Mouse (Mus musculus) brain, embryonic 14.5 days (tissue): ENCODE measurements around the gene Atp5j. TPM values are rescaled to one million over a fixed set of nuclear protein-coding genes. Genes with fewer than 3 reads are reported as not detected.

Experiments
- DNase-seq: peaks from one replicate; pipeline ENCODE4 v3.0.0-alpha.2; 2011; ENCODE audit warnings: low read depth
- CTCF ChIP-seq: fragments of 200-500 bp; IDR thresholded peaks from 2 replicates; pipeline ENCODE4 v1.5.1; 2012; ENCODE audit warnings: inconsistent platforms, mild to moderate bottlenecking, moderate library complexity, borderline replicate concordance; ENCODE audit not compliant: insufficient read depth, insufficient read length; ENCODE audit errors: extremely low read depth
- POLR2A ChIP-seq: fragments of 200-500 bp; IDR thresholded peaks from 2 replicates; pipeline ENCODE4 v1.6.1; 2012; ENCODE audit warnings: mild to moderate bottlenecking, inconsistent platforms, borderline replicate concordance; ENCODE audit not compliant: poor library complexity, insufficient read depth, insufficient read length, severe bottlenecking; ENCODE audit errors: extremely low read depth
- polyA plus RNA-seq: library from polyadenylated mRNA; depleted of rRNA; stranded (reverse); fragments of >200 nt; gene quantifications from 2 replicates; pipeline ENCODE4 v1.2.3, GENCODE M21; 2012; rRNA removed

The Atp5j gene
- polyA plus RNA-seq, 1 experiment: 273 TPM

DNA sequence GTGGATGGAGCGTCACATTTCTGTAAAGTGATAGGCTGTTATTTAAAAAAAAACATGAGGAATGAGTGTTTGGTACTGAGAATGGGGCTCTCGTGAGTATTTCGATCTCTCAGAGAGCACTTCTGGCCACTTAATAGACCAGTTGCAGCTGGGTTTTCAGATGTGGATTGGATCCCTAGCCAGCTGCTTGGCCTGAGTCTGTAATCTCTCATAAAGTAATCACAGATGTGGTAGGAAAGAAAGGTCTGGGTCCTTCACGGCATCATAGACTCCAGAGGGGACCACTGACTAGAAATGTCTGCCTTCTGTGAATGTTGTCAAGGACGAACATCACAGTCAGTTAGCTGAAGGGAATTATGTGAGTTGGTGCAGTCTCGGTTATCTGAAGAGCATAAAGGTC is 57.0 kb downstream of the Atp5j start:
- DNase-seq: no peak
- TF ChIP-seq POLR2A: no peak
- TF ChIP-seq CTCF: no peak

Other genes starting within 250 kb of the Atp5j start
- gene Mrpl39, start 99.9 kb downstream of the Atp5j start, polyA plus RNA-seq: 26.4 and 27.2 TPM in 2 replicates
- gene Jam2, start 61.5 kb downstream of the Atp5j start, polyA plus RNA-seq: 26.8 and 30.3 TPM in 2 replicates
- 26.6 and 27.1 TPM in 2 replicates for gene Gabpa, start 700 bp downstream of the Atp5j start, polyA plus RNA-seq